Mouse (Mus musculus) layer of hippocampus, postnatal 10 days (tissue): ENCODE measurements at regions not wholly inside any gene's neighbourhood (a gene's known extent, or its start where the extent isn't known, plus 50 kb on each side); places are given as distances from the start of the nearest gene placed in this dataset.

Source experiments
- DNase-seq, 2 experiments: peaks; one replicate each; pipeline ENCODE4 v3.0.0; 2021; ENCODE audit warnings: low spot score in 2 of 2

DNA sequence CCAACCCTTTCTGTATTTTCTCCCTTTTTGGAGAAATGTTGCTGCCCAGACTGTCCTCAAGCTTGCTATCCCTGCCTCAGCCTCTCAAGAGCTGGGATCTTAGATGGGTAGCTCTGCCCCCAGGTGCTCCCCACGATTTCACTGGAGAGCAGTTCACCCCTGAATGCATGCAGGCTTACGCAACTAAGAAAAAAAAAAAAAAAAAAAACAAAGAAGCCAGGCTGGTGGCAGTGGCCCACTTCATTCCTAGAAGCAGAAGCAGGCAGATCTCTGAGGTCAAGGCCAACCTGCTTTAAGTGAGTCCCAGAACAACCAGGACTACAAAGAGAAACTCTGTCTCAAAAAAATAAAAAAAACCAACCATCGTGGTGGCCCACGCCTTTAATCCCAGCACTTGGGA, 51.2 kb upstream of the Fbxo11 start:
- no peak for DNase-seq

- DNase-seq = no peak
These were observed 53.6 kb upstream of the Fbxo11 start for GRCm38 (mm10) chr17:88118714-88119113.

DNA sequence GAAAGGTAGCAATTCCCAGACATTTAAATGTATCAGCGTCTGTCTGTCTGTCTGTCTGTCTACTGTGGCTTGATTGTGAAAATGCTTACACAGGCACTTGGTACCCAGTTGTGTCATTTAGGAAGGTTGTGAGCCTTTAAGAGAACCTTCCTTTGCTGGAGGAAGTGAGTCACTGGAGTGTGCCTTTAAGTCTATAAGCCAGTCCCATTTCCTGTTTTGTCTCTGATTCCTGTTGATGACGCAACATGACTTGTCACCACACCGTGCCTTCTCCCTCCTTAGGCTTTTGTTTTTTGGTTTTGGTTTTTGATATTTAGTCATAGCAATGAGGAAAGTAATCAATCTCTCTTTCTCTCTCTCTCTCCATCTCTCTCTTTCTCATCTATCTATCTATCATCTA, 58.6 kb upstream of the Fbxo11 start:
- DNase-seq = no peak

DNA sequence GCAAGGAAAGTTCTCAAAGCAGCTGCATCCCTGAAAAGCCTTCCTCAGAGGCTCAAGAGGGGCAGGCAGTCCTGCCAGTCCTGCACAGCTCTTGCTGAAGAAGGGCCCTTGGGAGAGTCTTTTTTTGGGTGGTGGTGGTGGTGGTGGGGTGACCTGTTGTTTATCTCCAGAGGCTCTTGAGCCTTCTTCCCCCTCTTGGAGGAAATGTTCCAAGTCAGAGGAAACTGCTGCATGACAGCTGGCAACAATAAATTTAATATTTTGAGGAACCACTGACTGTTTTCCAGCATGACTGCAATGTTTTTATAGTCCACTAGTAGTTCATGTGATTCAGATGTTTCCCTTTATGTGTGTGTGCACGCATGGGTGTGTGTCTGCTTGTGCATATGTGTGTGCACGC, 62.0 kb upstream of the Fbxo11 start:
- DNase-seq = no peak

DNA sequence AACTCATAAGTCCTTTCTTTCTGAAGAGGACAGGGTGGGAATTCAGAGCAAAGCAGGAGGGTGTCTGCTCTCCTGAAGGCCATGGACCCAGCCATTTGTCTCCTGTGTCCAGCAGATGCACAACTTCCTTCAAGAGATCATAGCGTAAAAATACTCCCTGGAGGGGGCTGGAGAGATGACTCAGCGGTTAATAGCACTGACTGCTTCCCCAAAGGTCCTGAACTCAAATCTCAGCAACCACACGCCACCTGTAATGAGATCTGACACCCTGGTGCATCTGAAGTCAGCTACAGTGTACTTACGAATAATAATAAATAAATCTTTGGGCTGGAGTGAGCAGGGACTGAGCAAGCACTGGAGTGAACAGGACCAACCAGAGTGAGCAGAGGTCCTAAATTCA, 66.2 kb upstream of the Fbxo11 start:
- DNase-seq = no peak

DNA sequence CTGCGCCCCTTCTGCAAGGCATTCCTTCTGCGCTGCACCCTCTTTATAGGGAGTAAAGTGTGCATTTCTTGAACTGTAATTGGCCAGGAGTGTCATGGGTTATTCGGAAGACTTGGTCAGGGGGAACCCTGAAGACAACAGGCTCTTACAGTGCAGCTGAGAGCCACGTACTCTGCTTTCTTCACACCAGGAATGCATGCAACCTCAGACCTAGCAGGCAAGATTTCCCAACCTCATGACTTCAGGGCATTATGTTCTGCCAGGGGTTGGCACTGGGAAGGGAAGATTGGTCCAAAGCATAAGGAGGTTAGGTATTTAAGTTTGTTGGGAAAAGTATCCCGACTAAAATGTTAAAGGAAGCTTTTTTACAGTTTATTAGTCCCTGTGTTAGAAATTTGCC, 66.9 kb upstream of the Fbxo11 start:
- no peak for DNase-seq

DNA sequence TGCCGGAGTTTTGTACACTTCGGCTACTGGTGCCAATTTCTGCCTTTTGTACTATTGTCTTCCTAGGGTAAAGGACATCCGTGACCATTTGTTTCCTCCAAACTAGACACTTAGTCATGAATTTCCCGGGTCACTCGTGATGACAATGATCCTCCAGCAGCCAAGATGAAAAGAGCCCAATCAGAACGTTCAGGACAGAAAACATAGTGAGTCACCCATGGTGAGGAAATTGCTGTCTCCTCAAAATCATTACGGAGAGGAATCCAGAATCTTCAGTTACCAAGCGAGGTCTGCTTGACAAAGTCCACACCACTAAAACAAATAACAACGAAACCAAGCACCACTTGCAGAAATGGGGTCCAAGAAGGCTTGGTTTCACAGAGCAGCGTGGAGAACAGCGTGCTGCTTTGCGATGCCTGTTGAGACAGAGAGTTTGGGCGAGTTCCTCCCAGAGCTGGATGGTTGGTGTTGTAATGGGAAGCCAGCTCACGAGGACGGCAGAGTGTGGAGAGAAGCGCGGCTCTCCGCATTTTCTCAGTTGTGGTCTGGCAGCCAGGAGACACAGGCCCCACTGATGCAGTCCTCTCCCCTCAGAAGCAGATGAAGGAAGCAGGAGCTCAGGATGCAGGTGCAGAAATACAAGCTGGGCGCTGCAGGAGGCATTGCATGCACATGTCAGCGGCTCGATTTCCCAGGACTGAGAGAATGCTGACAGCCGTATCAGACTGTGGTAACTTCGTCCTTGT, 67.7 kb upstream of the Fbxo11 start:
- DNase-seq = no peak

DNA sequence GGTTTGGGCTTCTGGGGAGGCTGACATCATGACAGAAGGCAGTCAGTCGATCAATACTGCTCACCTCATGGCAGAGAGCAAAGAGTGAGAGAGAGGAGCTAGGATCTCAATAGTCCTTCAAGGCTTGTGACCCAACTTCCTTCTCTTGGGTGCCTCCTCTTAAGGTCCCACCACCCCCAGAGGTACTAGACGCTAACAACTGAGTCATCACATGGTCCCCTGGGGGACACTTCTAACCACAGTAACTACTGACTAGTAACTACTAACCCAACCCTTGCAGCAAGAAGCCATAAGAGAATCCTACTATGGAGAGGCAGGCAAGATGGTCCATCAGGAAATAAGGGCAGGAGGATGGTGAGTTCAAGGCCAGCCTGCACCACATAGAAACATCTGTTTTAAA, 69.5 kb upstream of the Fbxo11 start:
- no peak for DNase-seq

DNA sequence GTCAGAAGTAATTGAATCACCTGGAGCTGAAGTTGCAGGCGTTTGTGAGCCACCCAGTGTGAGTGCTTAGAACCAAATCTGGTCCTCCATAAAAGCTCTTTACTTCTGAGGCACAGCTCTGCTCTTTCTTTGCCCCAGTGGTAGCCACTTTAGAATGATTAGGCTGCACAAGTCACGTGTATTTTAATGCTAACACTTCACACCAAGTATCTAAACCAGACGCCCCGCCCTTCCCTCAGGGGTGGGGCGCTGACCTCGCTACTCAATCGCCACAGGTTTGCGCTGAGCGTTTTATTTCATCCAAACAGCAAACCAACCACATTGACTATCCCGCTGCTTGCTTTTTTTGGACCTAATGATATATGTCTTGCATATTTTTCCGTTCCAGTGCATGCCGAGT, 76.4 kb upstream of the Fbxo11 start:
- no peak for DNase-seq

GRCm38 (mm10) chr17:88142003-88142402, 76.9 kb upstream of the Fbxo11 start:
- DNase-seq = no peak

DNA sequence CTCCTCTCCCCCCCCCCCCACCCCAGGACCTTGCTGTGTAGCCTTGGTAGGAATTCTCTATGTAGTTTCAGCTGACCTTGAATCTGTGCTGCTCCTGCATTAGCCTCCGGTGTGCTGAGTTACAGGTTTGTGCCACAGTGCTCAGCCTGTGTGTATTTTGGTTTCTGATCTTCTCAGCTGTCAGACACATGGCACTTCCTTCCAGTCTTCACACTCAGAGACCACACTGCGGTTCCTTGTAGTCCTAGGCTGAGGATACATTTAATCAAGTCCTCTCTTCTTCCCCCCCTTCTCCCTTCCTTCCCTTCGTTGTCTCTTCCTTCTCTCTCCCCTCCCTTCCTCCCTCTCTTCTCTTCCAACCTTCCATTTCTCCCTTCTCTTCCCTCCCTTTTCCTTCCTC, 77.7 kb upstream of the Fbxo11 start:
- no peak for DNase-seq

DNA sequence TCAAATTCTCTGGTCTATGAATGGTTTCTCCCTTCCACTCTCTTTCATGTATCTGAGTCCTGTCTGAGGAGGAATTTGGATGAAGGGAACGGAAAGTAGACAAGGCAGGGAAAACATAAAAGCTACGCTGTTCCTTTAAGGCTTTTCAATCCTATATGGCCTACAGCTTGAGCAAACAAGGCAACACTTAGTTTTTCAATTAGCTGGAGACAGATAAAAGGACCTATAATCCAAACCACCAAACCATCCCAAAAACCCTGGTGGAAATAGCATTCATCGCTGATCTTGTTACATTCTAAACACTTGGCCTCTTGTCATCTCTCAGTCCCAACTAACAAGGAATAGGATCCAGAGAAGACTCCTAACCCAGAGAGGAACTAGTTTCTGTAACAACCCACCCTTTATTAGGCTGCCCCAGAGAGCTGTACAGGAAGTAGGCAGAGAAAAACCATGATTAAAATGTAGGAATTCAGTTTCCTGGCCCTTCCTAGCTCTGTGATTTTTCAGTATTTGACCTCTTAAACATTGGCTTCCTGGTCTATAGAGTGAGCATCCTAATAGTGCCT, 78.4 kb upstream of the Fbxo11 start:
- no peak for DNase-seq

- no peak for DNase-seq
These were observed 93.5 kb upstream of the Fbxo11 start for GRCm38 (mm10) chr17:88158550-88158949.

DNA sequence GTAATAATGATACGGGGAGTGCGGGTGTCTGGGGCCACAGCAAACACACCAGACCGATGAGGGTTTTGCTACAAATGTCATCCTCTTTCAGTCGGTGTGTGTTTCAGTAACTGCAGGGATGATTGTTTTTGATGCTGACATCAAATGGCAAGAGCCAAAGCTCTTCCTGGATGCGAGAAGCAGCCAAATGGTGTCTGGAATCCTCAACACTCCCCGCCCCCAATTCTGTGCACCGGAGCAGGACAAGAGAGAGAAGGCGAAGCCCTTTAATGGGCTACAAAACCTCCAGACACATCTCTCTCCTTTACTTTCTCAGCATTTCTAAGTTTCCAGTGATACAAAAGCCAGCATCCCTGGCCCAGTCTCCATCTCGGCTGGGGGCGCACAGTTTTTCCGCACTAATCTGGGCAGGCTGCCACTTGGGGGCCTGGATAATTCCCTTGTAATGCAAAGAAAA, 94.1 kb upstream of the Fbxo11 start:
- no peak for DNase-seq

DNA sequence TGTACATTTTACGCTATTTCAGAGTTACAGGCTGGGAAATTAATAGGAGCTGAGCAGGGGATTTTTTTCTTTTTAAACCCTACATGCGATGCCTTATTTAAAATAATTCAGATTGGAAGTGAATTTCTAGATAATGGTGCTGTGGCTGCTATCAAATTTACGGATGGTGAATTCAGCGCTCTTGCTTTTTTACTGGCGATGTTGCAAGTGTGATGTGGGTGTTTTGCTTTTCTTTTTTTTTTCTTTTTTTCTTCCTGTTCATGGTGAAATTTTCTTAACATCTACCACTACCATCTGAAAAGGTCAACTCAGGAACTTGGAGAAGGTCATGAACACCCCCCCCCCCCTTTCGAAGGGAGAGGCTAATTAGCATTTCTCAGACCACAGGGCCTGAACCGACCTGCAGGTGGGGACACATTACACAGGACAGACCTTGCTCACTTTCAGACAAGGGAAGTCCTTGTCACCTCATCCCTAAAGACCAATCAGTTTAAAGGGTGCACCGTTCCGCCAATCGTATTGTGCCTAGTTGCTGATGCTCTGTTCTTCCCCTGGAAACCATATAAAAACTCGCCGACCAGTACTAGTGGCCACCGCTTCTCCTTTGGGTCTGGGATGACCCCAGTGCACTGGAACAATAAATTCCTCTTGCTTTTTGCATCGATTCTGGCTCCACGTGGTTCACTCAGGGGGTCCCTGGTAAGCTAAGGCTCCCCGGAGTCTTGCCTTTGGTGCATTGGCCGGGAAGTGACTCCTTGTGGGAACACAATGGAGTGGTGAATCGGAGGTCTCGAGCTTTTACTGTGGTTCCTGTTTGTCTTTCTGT, 95.0 kb upstream of the Fbxo11 start:
- DNase-seq = no peak

DNA sequence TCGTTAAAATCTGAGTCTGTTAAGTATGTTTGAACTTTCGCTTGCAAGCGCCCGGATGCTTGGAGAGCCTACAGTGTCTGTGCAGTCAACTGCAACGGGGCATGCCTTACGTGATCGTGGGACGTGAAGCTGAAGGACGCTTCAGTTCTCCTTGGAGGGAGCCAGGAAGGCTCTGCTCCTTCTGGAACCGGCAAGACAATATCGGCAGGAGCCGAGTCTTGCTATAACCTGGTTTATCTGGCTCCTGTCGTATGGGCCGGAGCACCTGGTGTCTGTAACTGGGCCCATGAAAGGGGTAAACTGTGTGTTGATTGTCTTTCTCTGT, 95.5 kb upstream of the Fbxo11 start:
- no peak for DNase-seq

DNA sequence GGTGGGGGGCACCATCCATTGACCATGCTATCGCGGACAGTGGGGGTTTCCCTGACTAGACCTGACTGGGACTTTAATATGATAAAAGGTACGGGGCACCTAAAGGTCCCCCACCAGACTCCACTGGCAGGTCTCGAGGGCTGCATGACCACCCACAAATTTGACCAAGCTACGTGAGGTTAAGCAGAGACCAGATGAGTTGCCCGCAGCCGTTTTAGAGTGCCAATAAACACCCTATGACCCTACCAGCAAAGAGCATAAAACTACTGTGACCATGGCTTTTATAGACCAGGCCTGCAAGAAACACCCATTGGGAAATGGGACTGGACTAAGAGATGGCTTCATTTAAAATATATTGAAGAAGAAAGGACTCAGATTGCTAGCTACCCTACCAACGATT, 96.7 kb upstream of the Fbxo11 start:
- no peak for DNase-seq

- no peak for DNase-seq
These were observed 99.7 kb upstream of the Fbxo11 start for GRCm38 (mm10) chr17:88164805-88165204.

GRCm38 (mm10) chr17:88165811-88166210, 100.7 kb upstream of the Fbxo11 start:
- DNase-seq = no peak

- DNase-seq = no peak
These were observed 103.4 kb upstream of the Fbxo11 start for GRCm38 (mm10) chr17:88168262-88169096.

- no peak for DNase-seq
These were observed 106.5 kb upstream of the Fbxo11 start for GRCm38 (mm10) chr17:88171606-88172005.
